Mouse (Mus musculus): ENCODE measurements around the gene Adam8.

GRCm38 (mm10) chr7:140031771-140032170 lies 39.4 kb upstream of the Adam8 start:
- TF ChIP-seq POLR2A (IDR thresholded peaks at IDR 0.05; ENCODE audit: borderline replicate concordance, insufficient read depth, low read length) (no peak), CTCF (IDR thresholded peaks at IDR 0.05; ENCODE audit: borderline replicate concordance, insufficient read depth, low read depth, low read length) (no peak)

Measured in cerebellum, adult 2 months (tissue).